Mouse (Mus musculus) midbrain, embryonic 11.5 days (tissue): ENCODE data around the gene Mmp23. TPM values are rescaled to one million over a fixed set of nuclear protein-coding genes. Genes with fewer than 3 reads are reported as not detected.
"Not testable (repeated sequence)": the region's sequence is repeated elsewhere in the genome, so short reads cannot be mapped to it uniquely, and the experiment has no call there.

ENCODE experiments used
- ATAC-seq: fragments of 200-750 bp; cut with Nextera tagmentation; 2 replicates; pipeline ENCODE4 v1.8.0; 2017; ENCODE audit warnings: moderate TSS enrichment, moderate library complexity; ENCODE audit not compliant: low FRiP score
- DNase-seq: peaks from one replicate; pipeline ENCODE4 v3.0.0; 2015; ENCODE audit warnings: low spot score; ENCODE audit errors: missing footprints
- H3K27ac ChIP-seq: fragments of 300-500 bp; sonication (generic); 2 replicates; pipeline ENCODE4 v1.5.1; 2014; ENCODE audit warnings: low read depth, low read length
- H3K27me3 ChIP-seq: fragments of 300-500 bp; sonication (generic); 2 replicates; pipeline ENCODE4 v1.6.1; 2014; ENCODE audit warnings: mild to moderate bottlenecking, low read length, moderate library complexity, mixed read lengths; ENCODE audit not compliant: control insufficient read depth, insufficient read depth
- H3K36me3 ChIP-seq: fragments of 300-500 bp; sonication (generic); 2 replicates; pipeline ENCODE4 v1.6.1; 2014; ENCODE audit warnings: mild to moderate bottlenecking, low read length, moderate library complexity, mixed read lengths; ENCODE audit not compliant: control insufficient read depth, insufficient read depth
- H3K4me1 ChIP-seq: fragments of 300-500 bp; sonication (generic); 2 replicates; pipeline ENCODE4 v1.6.1; 2014; ENCODE audit warnings: low read length; ENCODE audit not compliant: control insufficient read depth, insufficient read depth
- H3K4me2 ChIP-seq: fragments of 300-500 bp; sonication (generic); 2 replicates; pipeline ENCODE4 v1.6.1; 2014; ENCODE audit warnings: mild to moderate bottlenecking, moderate library complexity
- H3K4me3 ChIP-seq: fragments of 300-500 bp; sonication (generic); 2 replicates; pipeline ENCODE4 v1.5.1; 2014; ENCODE audit warnings: low read depth, low read length
- H3K9ac ChIP-seq: fragments of 300-500 bp; sonication (generic); 2 replicates; pipeline ENCODE4 v1.6.1; 2014; ENCODE audit warnings: low read length
- H3K9me3 ChIP-seq: fragments of 300-500 bp; sonication (generic); 2 replicates; pipeline ENCODE4 v1.6.1; 2016; ENCODE audit warnings: low read length; ENCODE audit not compliant: control insufficient read depth
- WGBS: fragments of 180-500 bp; shearing (Covaris S2); extraction: QIAGEN DNeasy Blood & Tissue Kit; methylation state at CpG from one replicate; pipeline ENCODE4 v1.1.7; 2014; 5-methylcytosine and 5-hydroxymethylcytosine counted together
- polyA plus RNA-seq: library from polyadenylated mRNA; unstranded; fragments of >200 nt; fragmentation: Nextera tagmentation; extraction: Ambion mirVana; gene quantifications from 2 replicates; pipeline ENCODE4 v1.2.1, GENCODE M21; 2014

Mmp23 gene
- polyA plus RNA-seq, 1 experiment from 2014 or later: 4.1 TPM

- not testable (repeated sequence) for H3K27me3 ChIP-seq, H3K4me1 ChIP-seq, DNase-seq, ATAC-seq, H3K4me3 ChIP-seq, H3K4me2 ChIP-seq, H3K9ac ChIP-seq, H3K36me3 ChIP-seq, H3K27ac ChIP-seq, H3K9me3 ChIP-seq
- WGBS: 97% methylated on average over 4 of the region's 4 CpGs
These were observed 34.6 kb upstream of the Mmp23 start for GRCm38 (mm10) chr4:155687764-155688163.

- not testable (repeated sequence) for H3K9me3 ChIP-seq, DNase-seq, H3K27me3 ChIP-seq, H3K9ac ChIP-seq, H3K4me1 ChIP-seq, H3K4me2 ChIP-seq, H3K27ac ChIP-seq, H3K4me3 ChIP-seq, ATAC-seq, H3K36me3 ChIP-seq
- WGBS: 92% methylated on average over 16 of the region's 19 CpGs
These were observed 30.6 kb upstream of the Mmp23 start for GRCm38 (mm10) chr4:155683670-155684277.

- 87% methylated on average over 2 of the region's 2 CpGs for WGBS
- no peak for ATAC-seq
- H3K4me3 ChIP-seq: no peak overlapping the region
- no peak for DNase-seq
- H3K27ac ChIP-seq: no peak overlapping the region
- no peak overlapping the region for H3K4me2 ChIP-seq
- H3K36me3 ChIP-seq: no peaks in the 10 kb centered on the region
- no peaks in the 10 kb centered on the region for H3K4me1 ChIP-seq
- H3K27me3 ChIP-seq: no peaks in the 10 kb centered on the region
- no peaks in the 10 kb centered on the region for H3K9me3 ChIP-seq
- H3K9ac ChIP-seq: no peak overlapping the region
These were observed 22.8 kb upstream of the Mmp23 start for GRCm38 (mm10) chr4:155675991-155676390.

- Histone ChIP-seq H3K36me3 (no peaks in the 10 kb centered on the region), H3K9me3 (no peaks in the 10 kb centered on the region), H3K9ac (no peak overlapping the region), H3K27me3 (no peaks in the 10 kb centered on the region), H3K4me1 (peaks cover 6% of the 10 kb centered on the region; the same call in 1 of the 2 replicates), H3K27ac (no peak overlapping the region), H3K4me2 (no peak overlapping the region), H3K4me3 (no peak overlapping the region)
- WGBS: 73% methylated on average over 2 of the region's 2 CpGs
- no peak for DNase-seq
- ATAC-seq: no peak
These were observed 18.9 kb upstream of the Mmp23 start for GRCm38 (mm10) chr4:155672082-155672481.

- not testable (repeated sequence) for H3K4me3 ChIP-seq, ATAC-seq
These were observed 17.1 kb upstream of the Mmp23 start for GRCm38 (mm10) chr4:155670236-155670635.

GRCm38 (mm10) chr4:155669598-155670075 is 16.5 kb upstream of the Mmp23 start:
- Histone ChIP-seq H3K4me2 (peak overlapping the region; percentile 84), H3K27ac (no peak overlapping the region), H3K4me3 (peak overlapping the region; percentile 79), H3K4me1 (peaks cover 6% of the 10 kb centered on the region; the same call in 1 of the 2 replicates), H3K9me3 (no peaks in the 10 kb centered on the region), H3K36me3 (no peaks in the 10 kb centered on the region), H3K27me3 (no peaks in the 10 kb centered on the region), H3K9ac (peak overlapping the region; percentile 78; the same call in 1 of the 2 replicates)
- ATAC-seq (no peak; the same call in 1 of the 2 replicates), DNase-seq (no peak)
- 2% methylated on average over 8 of the region's 8 CpGs for WGBS

More at GRCm38 (mm10) chr4:155670236-155670635, 17.1 kb upstream of the Mmp23 start:
- DNase-seq, H3K4me2 ChIP-seq, H3K27ac ChIP-seq, H3K9me3 ChIP-seq, H3K36me3 ChIP-seq, H3K9ac ChIP-seq, H3K4me1 ChIP-seq, H3K27me3 ChIP-seq: not testable (repeated sequence)
- 46% methylated on average over 4 of the region's 4 CpGs for WGBS

- H3K27ac ChIP-seq: peak within 1 kb of the TSS; percentile 55; the same call in 1 of the 2 replicates
- no peaks in the 10 kb centered on the region for H3K27me3 ChIP-seq
- H3K9ac ChIP-seq: peak within 1 kb of the TSS; percentile 78
- peak within 1 kb of the TSS; percentile 79 for H3K4me3 ChIP-seq
- ATAC-seq (peak; percentile 99), DNase-seq (peak; percentile 99)
- H3K4me2 ChIP-seq: peak within 1 kb of the TSS; percentile 84
- peaks cover 6% of the 10 kb centered on the region; the same call in 1 of the 2 replicates for H3K4me1 ChIP-seq
- no peaks in the 10 kb centered on the region for H3K9me3 ChIP-seq
- H3K36me3 ChIP-seq: no peaks in the 10 kb centered on the region
- 1% methylated on average over 73 of the region's 73 CpGs for WGBS
These were observed 15.8 kb upstream of the Mmp23 start, which contains the start of gene Mib2 for GRCm38 (mm10) chr4:155668689-155669597. TSS of gene Mib2 (minus strand) at chr4:155669198.

GRCm38 (mm10) chr4:155666903-155667302 is 13.7 kb upstream of the Mmp23 start:
- Histone ChIP-seq H3K4me3 (no peak overlapping the region), H3K4me1 (peaks cover 6% of the 10 kb centered on the region; the same call in 1 of the 2 replicates), H3K27me3 (no peaks in the 10 kb centered on the region), H3K36me3 (no peaks in the 10 kb centered on the region), H3K4me2 (no peak overlapping the region), H3K9ac (no peak overlapping the region), H3K9me3 (no peaks in the 10 kb centered on the region), H3K27ac (no peak overlapping the region)
- DNase-seq (no peak), ATAC-seq (no peak)

- DNase-seq: no peak
- Histone ChIP-seq H3K27me3 (peaks cover 7% of the 10 kb centered on the region), H3K9ac (no peak overlapping the region), H3K36me3 (no peaks in the 10 kb centered on the region), H3K9me3 (no peaks in the 10 kb centered on the region), H3K4me2 (no peak overlapping the region), H3K4me1 (no peaks in the 10 kb centered on the region), H3K4me3 (no peak overlapping the region), H3K27ac (no peak overlapping the region)
- ATAC-seq: no peak
- 90% methylated on average over 12 of the region's 12 CpGs for WGBS
These were observed 7.5 kb upstream of the Mmp23 start for GRCm38 (mm10) chr4:155660641-155661040.
